Mouse (Mus musculus): ENCODE measurements around the gene March4. TPM values are rescaled to one million over a fixed set of nuclear protein-coding genes. Genes with fewer than 3 reads are reported as not detected.

March4 gene
- polyA plus RNA-seq (2011; ENCODE audit: insufficient read depth, insufficient read length, low read depth, missing spikeins): not detected in 2 replicates

DNA sequence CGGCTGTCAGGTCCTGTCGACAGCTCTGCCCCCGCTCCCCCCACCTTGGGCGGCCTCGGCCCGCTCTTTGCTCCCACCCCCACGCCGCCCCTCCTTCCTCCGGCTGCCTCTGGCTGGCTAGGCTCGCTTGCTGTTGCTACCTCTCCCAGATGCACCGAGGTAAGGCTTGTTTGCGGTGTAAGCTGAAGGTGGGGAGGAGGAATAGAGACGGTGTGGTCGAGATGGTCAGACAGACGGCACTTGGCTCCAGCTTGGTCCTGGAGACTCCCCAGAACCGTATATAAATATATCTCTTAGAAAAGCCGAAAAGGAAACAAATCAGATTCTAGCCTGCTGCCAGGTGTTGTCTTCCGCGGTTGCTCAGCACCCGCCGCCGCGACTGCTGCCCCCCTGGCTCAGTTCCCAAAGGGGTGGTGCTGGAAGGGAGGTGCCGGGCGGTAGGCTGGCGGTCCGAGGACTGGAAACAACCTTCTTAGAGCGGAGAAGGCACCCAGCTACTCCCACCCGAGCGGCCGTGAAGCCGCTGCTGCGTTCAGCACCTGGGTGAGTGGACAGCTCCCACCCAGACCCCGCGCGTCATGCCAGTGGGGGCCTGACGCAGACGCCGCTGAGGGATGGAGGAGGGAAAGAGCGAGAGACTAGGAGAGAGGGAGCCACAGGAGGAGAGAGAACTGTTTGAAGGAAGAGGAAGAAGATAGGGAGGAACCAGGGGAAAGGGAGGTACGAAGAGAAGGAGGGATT lies at the start of gene March4:
Gene March4 (minus strand): TSS at position 320 of the 741 bp plus-strand sequence.
- H3K27ac ChIP-seq (ENCODE audit: insufficient read depth, low read length): no peak within 1 kb of the TSS
- H3K36me3 ChIP-seq (ENCODE audit: control insufficient read depth, insufficient read depth, low read length, poor library complexity, severe bottlenecking): no peaks in the 10 kb centered on the region
- H3K4me3 ChIP-seq (ENCODE audit: low read depth, low read length): peak within 1 kb of the TSS; percentile 13
- no peaks in the 10 kb centered on the region for H3K4me1 ChIP-seq (ENCODE audit: control insufficient read depth, insufficient read depth, low read length)
- no peak within 1 kb of the TSS for H3K9ac ChIP-seq (ENCODE audit: low read depth, poor library complexity, severe bottlenecking)
- peaks cover 11% of the 10 kb centered on the region for H3K27me3 ChIP-seq (ENCODE audit: control insufficient read depth, insufficient read depth, low read length, poor library complexity, severe bottlenecking)
- TF ChIP-seq POLR2A (IDR thresholded peaks at IDR 0.05; ENCODE audit: insufficient read depth, low read length) (no peak), CTCF (IDR thresholded peaks at IDR 0.05; ENCODE audit: low read depth, low read length) (no peak), EP300 (IDR thresholded peaks at IDR 0.05; ENCODE audit: insufficient read depth, low read depth, low read length) (no peak)
- H3K9me3 ChIP-seq (replicated peaks; ENCODE audit: control insufficient read depth, insufficient read depth, low read length, poor library complexity, severe bottlenecking): no peaks in the 10 kb centered on the region; the same call in 1 of the 2 replicates

DNA sequence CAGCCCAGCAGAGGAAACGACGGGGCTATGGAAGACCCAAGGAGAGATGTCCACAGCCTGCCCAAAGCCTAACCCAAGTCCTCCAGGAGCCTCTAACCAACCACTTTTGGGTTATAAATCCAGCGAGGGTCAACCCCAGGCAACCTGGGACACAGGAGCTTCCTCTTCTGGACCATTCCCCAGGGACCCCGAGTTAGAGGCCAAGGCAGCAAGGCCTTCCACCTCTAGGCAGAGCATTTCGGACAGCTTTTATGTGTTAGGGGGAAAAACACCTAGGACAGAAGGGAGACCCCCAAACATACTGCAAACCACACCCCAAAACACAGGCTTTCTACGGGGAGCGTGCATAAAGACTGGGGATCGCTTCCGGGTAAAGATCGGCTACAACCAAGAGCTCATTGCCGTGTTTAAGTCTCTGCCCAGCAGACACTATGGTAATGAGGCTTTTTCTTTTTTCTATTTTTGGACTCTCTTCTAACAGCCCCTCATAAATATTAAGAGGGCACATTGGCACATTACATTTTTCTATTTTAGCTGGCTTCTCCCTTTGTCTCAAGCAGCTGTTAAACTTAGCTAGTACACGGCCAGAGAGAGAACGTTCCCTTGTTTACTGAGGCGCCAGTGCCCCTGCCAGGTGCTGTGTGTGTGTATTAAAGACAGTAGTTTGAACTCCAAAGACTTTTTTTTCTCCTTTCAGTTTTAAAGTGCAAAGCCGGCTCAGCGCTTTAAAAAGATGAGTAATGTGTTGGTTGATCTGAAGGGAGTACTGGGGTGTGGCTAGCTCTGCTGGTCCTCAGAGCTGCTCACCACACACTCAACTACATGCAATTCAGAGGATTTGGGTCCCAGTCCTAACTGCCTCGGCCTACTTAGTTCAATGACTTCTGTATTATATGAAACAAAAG lies 49.5 kb upstream of the March4 start:
- Histone ChIP-seq H3K36me3 (ENCODE audit: control insufficient read depth, insufficient read depth, low read length, poor library complexity, severe bottlenecking) (peaks cover 17% of the 10 kb centered on the region), H3K4me3 (ENCODE audit: low read depth, low read length) (no peak overlapping the region), H3K9ac (ENCODE audit: low read depth, poor library complexity, severe bottlenecking) (no peak overlapping the region), H3K4me1 (ENCODE audit: control insufficient read depth, insufficient read depth, low read length) (no peaks in the 10 kb centered on the region), H3K27ac (ENCODE audit: insufficient read depth, low read length) (no peak overlapping the region), H3K27me3 (ENCODE audit: control insufficient read depth, insufficient read depth, low read length, poor library complexity, severe bottlenecking) (no peaks in the 10 kb centered on the region), H3K9me3 (replicated peaks; ENCODE audit: control insufficient read depth, insufficient read depth, low read length, poor library complexity, severe bottlenecking) (no peaks in the 10 kb centered on the region)
- no peak for TF ChIP-seq EP300 (IDR thresholded peaks at IDR 0.05; ENCODE audit: insufficient read depth, low read depth, low read length)
- no peak for TF ChIP-seq CTCF (IDR thresholded peaks at IDR 0.05; ENCODE audit: low read depth, low read length)
- TF ChIP-seq POLR2A (IDR thresholded peaks at IDR 0.05; ENCODE audit: insufficient read depth, low read length): no peak

DNA sequence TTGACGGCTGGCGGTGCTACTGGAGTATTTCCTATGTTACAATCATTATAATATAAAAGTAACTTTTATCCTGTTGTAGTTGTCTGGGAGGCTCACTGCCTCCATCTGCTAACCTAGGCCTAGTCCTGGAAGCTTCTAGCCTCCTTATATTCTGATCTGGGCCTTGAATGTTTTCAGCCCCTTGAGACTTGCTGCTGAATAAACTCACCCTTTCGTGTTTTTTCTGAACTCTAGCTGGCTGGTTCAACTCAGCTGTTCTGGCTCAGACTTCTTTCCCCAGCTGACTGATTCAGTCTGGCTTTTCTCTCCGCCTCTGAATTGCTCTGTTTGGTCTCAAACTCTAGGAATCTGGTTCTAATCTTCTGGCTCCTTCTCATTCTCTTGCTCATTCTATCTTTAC lies 47.2 kb upstream of the March4 start:
- no peak overlapping the region for H3K27ac ChIP-seq (ENCODE audit: insufficient read depth, low read length)
- H3K4me1 ChIP-seq (ENCODE audit: control insufficient read depth, insufficient read depth, low read length): no peaks in the 10 kb centered on the region
- peaks cover 17% of the 10 kb centered on the region for H3K36me3 ChIP-seq (ENCODE audit: control insufficient read depth, insufficient read depth, low read length, poor library complexity, severe bottlenecking)
- TF ChIP-seq EP300 (IDR thresholded peaks at IDR 0.05; ENCODE audit: insufficient read depth, low read depth, low read length) (no peak), CTCF (IDR thresholded peaks at IDR 0.05; ENCODE audit: low read depth, low read length) (no peak), POLR2A (IDR thresholded peaks at IDR 0.05; ENCODE audit: insufficient read depth, low read length) (no peak)
- no peaks in the 10 kb centered on the region for H3K27me3 ChIP-seq (ENCODE audit: control insufficient read depth, insufficient read depth, low read length, poor library complexity, severe bottlenecking)
- peak overlapping the region; percentile 43 for H3K9ac ChIP-seq (ENCODE audit: low read depth, poor library complexity, severe bottlenecking)
- H3K4me3 ChIP-seq (ENCODE audit: low read depth, low read length): peak overlapping the region; percentile 37; the same call in 1 of the 2 replicates
- no peaks in the 10 kb centered on the region for H3K9me3 ChIP-seq (replicated peaks; ENCODE audit: control insufficient read depth, insufficient read depth, low read length, poor library complexity, severe bottlenecking)

DNA sequence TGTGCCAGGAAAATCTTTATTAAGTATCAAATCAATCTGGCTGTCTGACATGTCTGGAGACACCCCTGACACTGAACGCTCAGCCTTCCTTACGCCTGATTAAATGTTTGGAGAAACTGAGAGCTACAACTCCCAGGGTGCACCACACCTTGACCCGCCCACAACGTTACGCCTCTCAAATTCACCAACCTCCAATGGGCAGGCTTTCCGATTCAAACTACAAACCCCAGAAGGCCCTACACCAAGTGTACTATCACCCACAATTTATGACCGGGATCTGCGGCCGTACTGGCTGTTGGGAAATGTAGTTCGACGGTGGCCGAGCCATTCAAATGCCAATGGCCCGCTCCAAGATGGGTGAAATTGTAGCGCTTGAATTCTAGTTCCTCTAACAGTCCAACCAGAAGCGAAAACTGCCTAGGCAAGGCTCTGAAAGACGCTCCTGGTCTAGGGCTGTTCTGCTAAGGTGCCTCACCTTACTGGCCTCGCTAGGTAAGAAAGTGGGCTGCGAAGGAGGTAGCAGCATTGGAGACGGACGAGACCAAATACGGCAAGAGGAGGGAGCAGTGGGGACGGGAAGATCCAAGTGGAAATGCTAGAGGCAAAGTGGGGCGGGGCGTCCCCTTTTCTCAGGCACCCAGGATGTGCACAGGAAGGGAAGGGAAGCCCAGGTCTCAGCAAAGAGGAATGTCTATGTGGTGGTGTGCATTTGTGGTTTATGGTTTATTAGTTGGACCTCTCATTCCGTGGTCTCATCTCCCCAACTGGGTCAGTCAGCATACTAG lies 46.4 kb upstream of the March4 start, which contains the start of gene Smarcal1:
Gene Smarcal1 (plus strand): TSS at position 305 of the 785 bp plus-strand sequence.
- Histone ChIP-seq H3K36me3 (ENCODE audit: control insufficient read depth, insufficient read depth, low read length, poor library complexity, severe bottlenecking) (peaks cover 17% of the 10 kb centered on the region), H3K4me1 (ENCODE audit: control insufficient read depth, insufficient read depth, low read length) (no peaks in the 10 kb centered on the region), H3K4me3 (ENCODE audit: low read depth, low read length) (peak within 1 kb of the TSS; percentile 93), H3K27ac (ENCODE audit: insufficient read depth, low read length) (peak within 1 kb of the TSS; percentile 19; the same call in 1 of the 2 replicates), H3K27me3 (ENCODE audit: control insufficient read depth, insufficient read depth, low read length, poor library complexity, severe bottlenecking) (no peaks in the 10 kb centered on the region), H3K9ac (ENCODE audit: low read depth, poor library complexity, severe bottlenecking) (peak within 1 kb of the TSS; percentile 77), H3K9me3 (replicated peaks; ENCODE audit: control insufficient read depth, insufficient read depth, low read length, poor library complexity, severe bottlenecking) (no peaks in the 10 kb centered on the region)
- no peak for TF ChIP-seq EP300 (IDR thresholded peaks at IDR 0.05; ENCODE audit: insufficient read depth, low read depth, low read length)
- peak; percentile 91 for TF ChIP-seq POLR2A (IDR thresholded peaks at IDR 0.05; ENCODE audit: insufficient read depth, low read length)

DNA sequence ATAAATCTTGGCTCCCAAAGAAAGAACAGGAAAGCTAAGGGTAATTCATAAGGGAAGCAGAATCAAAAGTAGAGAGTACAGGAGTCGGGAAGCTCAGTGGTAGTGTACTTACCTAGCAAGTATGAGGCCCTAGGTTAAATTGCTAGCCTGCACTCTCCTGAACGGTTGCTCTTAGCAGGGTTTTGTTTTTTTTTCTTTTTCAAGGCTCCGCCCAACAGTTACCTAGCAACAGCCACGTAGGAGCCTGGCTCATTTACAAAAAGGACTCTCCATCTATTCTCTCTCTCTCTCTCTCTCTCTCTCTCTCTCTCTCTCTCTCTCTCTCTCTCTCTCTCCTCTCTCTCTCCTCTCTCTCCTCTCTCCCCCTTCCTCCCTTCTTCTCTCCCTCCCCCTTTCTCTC lies 42.1 kb upstream of the March4 start:
- H3K36me3 ChIP-seq (ENCODE audit: control insufficient read depth, insufficient read depth, low read length, poor library complexity, severe bottlenecking): no peaks in the 10 kb centered on the region
- H3K27ac ChIP-seq (ENCODE audit: insufficient read depth, low read length): no peak overlapping the region
- H3K4me1 ChIP-seq (ENCODE audit: control insufficient read depth, insufficient read depth, low read length): peaks cover 3% of the 10 kb centered on the region
- TF ChIP-seq POLR2A (IDR thresholded peaks at IDR 0.05; ENCODE audit: insufficient read depth, low read length) (no peak), CTCF (IDR thresholded peaks at IDR 0.05; ENCODE audit: low read depth, low read length) (no peak), EP300 (IDR thresholded peaks at IDR 0.05; ENCODE audit: insufficient read depth, low read depth, low read length) (no peak)
- H3K9me3 ChIP-seq (replicated peaks; ENCODE audit: control insufficient read depth, insufficient read depth, low read length, poor library complexity, severe bottlenecking): no peaks in the 10 kb centered on the region
- H3K4me3 ChIP-seq (ENCODE audit: low read depth, low read length): no peak overlapping the region
- no peak overlapping the region for H3K9ac ChIP-seq (ENCODE audit: low read depth, poor library complexity, severe bottlenecking)
- H3K27me3 ChIP-seq (ENCODE audit: control insufficient read depth, insufficient read depth, low read length, poor library complexity, severe bottlenecking): no peaks in the 10 kb centered on the region

Measured in ES-Bruce4 (cell line).